Mouse (Mus musculus) telencephalon, adult 2 months (tissue): Measurements from ENCODE around the gene Stx3.

Experiments used
- DNase-seq: peaks from one replicate; pipeline ENCODE4 v3.0.0-alpha.2; 2011; ENCODE audit warnings: low read depth, low spot score

Stx3 gene

GRCm38 (mm10) chr19:11725915-11726314, 93.3 kb downstream of the Stx3 start:
- no peak for DNase-seq
